Mouse (Mus musculus) G1E-ER4 (cell line): ENCODE measurements around the gene Pfdn2. TPM values are rescaled to one million over a fixed set of nuclear protein-coding genes. Genes with fewer than 3 reads are reported as not detected.

Experiments
- GATA1 ChIP-seq: IDR thresholded peaks from one replicate; pipeline ENCODE4 v1.8.0; 2012; ENCODE audit warnings: low read length, inconsistent platforms
- polyA plus RNA-seq: library from polyadenylated mRNA; stranded (reverse); fragments of >175 nt; gene quantifications from 2 replicates; pipeline ENCODE4 v1.2.3, GENCODE M21; 2012

The Pfdn2 gene
- 19.0 and 19.9 TPM in 2 replicates for polyA plus RNA-seq

GRCm38 (mm10) chr1:171345225-171346094, at the start of gene Pfdn2, which contains the start of gene Nit1:
Gene Pfdn2 (plus strand): TSS chr1:171345670.
Gene Nit1 (minus strand): TSS chr1:171345646.
- no peak for TF ChIP-seq GATA1

- TF ChIP-seq GATA1 = no peak
These were observed 47.2 kb upstream of the Pfdn2 start for GRCm38 (mm10) chr1:171298226-171298625.

GRCm38 (mm10) chr1:171309321-171309720, 36.1 kb upstream of the Pfdn2 start:
- TF ChIP-seq GATA1 = no peak

GRCm38 (mm10) chr1:171319748-171320147, 25.7 kb upstream of the Pfdn2 start:
- TF ChIP-seq GATA1 = no peak

GRCm38 (mm10) chr1:171320151-171320550, 25.3 kb upstream of the Pfdn2 start:
- TF ChIP-seq GATA1 = no peak

GRCm38 (mm10) chr1:171321415-171321814, 24.1 kb upstream of the Pfdn2 start:
- TF ChIP-seq GATA1 = no peak

GRCm38 (mm10) chr1:171322012-171322411, 23.5 kb upstream of the Pfdn2 start:
- no peak for TF ChIP-seq GATA1

- no peak for TF ChIP-seq GATA1
These were observed 19.9 kb upstream of the Pfdn2 start for GRCm38 (mm10) chr1:171325571-171325970.

GRCm38 (mm10) chr1:171328244-171328643, 17.2 kb upstream of the Pfdn2 start:
- no peak for TF ChIP-seq GATA1

- TF ChIP-seq GATA1 = no peak
These were observed 16.5 kb upstream of the Pfdn2 start, which contains the start of gene Dedd for GRCm38 (mm10) chr1:171328839-171329432. Gene Dedd (plus strand): TSS chr1:171329145.

- no peak for TF ChIP-seq GATA1
These were observed 15.8 kb upstream of the Pfdn2 start for GRCm38 (mm10) chr1:171329433-171330215.

GRCm38 (mm10) chr1:171330216-171330560, 15.3 kb upstream of the Pfdn2 start:
- no peak for TF ChIP-seq GATA1

GRCm38 (mm10) chr1:171342262-171343207, 2.9 kb upstream of the Pfdn2 start:
- no peak for TF ChIP-seq GATA1

GRCm38 (mm10) chr1:171343922-171344677, 1.4 kb upstream of the Pfdn2 start:
- TF ChIP-seq GATA1 = no peak
